Mouse (Mus musculus) E14TG2a.4 (cell line): ENCODE data around the gene Marf1.

Experiments used
- H3K27me3 ChIP-seq: 2 replicates; pipeline ENCODE4 v1.6.1; 2014; ENCODE audit warnings: low read length, control low read depth; ENCODE audit not compliant: insufficient read depth
- H3K36me3 ChIP-seq: 2 replicates; pipeline ENCODE4 v1.6.1; 2014; ENCODE audit warnings: low read length, control low read depth; ENCODE audit not compliant: insufficient read depth
- H3K4me1 ChIP-seq: replicated peaks from 2 replicates; pipeline ENCODE4 v1.6.1; 2014; ENCODE audit warnings: low read depth, low read length, control low read depth
- H3K4me3 ChIP-seq: replicated peaks from 2 replicates; pipeline ENCODE4 v1.5.1; 2014; ENCODE audit warnings: mild to moderate bottlenecking, low read length
- H3K9me3 ChIP-seq: 2 replicates; pipeline ENCODE4 v1.6.1; 2014; ENCODE audit warnings: low read length, control low read depth
- CTCF ChIP-seq: conservative IDR thresholded peaks from 2 replicates; pipeline ENCODE4 v1.5.1; 2014; ENCODE audit warnings: low read length
- NANOG ChIP-seq: IDR thresholded peaks from 2 replicates; pipeline ENCODE4 v1.6.1; 2014; ENCODE audit warnings: borderline replicate concordance, low read length, mixed read lengths
- POU5F1 ChIP-seq: IDR thresholded peaks from 2 replicates; pipeline ENCODE4 v1.6.1; 2014; ENCODE audit warnings: low read length, borderline replicate concordance

Gene Marf1

GRCm38 (mm10) chr16:14162988-14163416 is at the start of gene Marf1, which contains the start of gene Nde1:
TSS of gene Marf1 (minus strand) at chr16:14163351.
TSS of gene Nde1 (plus strand) at chr16:14163275.
- TF ChIP-seq POU5F1 (no peak), CTCF (no peak), NANOG (no peak)
- Histone ChIP-seq H3K9me3 (no peaks in the 10 kb centered on the region), H3K4me3 (peak within 1 kb of the TSS; percentile 89), H3K36me3 (peaks cover 24% of the 10 kb centered on the region), H3K27me3 (no peaks in the 10 kb centered on the region), H3K4me1 (peaks cover 65% of the 10 kb centered on the region)

GRCm38 (mm10) chr16:14198798-14199197 is 35.6 kb upstream of the Marf1 start:
- H3K4me3 ChIP-seq = no peak overlapping the region
- TF ChIP-seq POU5F1 (no peak), CTCF (0 out of 2 replicates have a peak, but pooled peaks have one; percentile 10), NANOG (no peak)

GRCm38 (mm10) chr16:14195427-14195826 is 32.3 kb upstream of the Marf1 start:
- no peak overlapping the region for H3K4me3 ChIP-seq

More at GRCm38 (mm10) chr16:14198798-14199197, 35.6 kb upstream of the Marf1 start:
- Histone ChIP-seq H3K4me1 (peaks cover 21% of the 10 kb centered on the region), H3K36me3 (no peaks in the 10 kb centered on the region), H3K27me3 (peaks cover 8% of the 10 kb centered on the region), H3K9me3 (no peaks in the 10 kb centered on the region)

DNA sequence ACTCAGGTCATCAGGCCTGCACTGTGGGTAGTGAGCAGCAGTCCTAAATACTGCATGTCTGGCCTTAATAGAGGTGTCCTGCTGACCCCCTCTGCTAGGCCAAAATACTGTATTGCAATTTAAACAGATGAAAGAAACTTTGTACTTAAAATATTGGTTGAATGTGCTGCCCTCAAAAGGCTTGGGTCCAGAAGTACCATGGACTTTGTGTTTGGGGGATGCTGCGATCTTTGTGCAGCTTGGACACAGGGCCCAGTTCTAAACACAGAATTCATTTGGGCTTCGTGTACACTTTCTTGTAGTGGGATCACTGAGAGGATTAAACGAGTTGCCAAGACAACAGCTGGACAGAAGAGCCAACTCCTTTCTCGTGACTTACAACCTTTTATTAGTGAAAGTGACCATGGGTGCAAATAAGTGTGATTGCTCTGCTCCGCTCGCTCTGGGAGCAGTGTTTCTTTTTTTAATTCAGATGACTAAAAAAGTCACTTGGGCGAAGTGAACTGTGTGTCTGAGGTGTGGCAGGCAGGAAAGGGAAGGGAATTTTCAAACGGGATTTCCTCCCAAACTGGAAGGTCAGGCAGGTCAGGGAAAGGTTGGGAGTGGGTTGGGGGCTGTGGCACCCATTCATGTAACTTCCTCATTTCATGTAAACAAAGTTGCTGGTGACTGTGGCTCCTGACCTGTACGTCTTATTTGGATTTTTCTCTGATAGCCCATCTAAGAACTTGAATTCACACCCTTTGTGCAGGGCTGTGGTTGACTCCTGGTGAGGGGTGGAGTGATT is 31.2 kb upstream of the Marf1 start:
- no peak for TF ChIP-seq CTCF
- TF ChIP-seq NANOG = no peak
- TF ChIP-seq POU5F1 = no peak
- peaks cover 40% of the 10 kb centered on the region for H3K36me3 ChIP-seq

More at GRCm38 (mm10) chr16:14195427-14195826, 32.3 kb upstream of the Marf1 start:
- Histone ChIP-seq H3K9me3 (no peaks in the 10 kb centered on the region), H3K36me3 (peaks cover 30% of the 10 kb centered on the region), H3K27me3 (no peaks in the 10 kb centered on the region), H3K4me1 (peaks cover 33% of the 10 kb centered on the region)
- peak; percentile 85 for TF ChIP-seq CTCF
- no peak for TF ChIP-seq POU5F1

DNA sequence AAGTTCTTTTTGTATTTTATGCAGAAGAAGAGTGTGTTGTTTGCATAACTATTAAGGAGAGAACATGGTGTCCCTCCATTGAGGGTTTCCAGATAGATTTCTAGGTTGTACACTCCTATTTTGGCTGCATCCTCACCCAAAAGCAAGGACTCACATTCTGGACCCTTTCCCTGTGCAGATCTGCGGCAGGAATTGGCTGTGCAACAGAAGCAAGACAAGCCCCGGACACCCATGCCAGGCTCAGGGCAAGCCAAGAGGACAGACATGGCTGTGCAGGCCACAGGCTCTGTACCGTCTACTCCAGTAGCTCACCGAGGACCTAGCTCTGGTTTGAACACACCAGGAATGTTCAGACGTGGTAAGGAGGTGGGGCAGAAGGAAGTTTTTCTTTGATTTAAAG is 22.4 kb upstream of the Marf1 start:
- Histone ChIP-seq H3K9me3 (no peaks in the 10 kb centered on the region), H3K27me3 (no peaks in the 10 kb centered on the region), H3K4me3 (no peak overlapping the region), H3K36me3 (peaks cover 99% of the 10 kb centered on the region), H3K4me1 (no peaks in the 10 kb centered on the region)
- TF ChIP-seq POU5F1 (no peak), CTCF (no peak), NANOG (no peak)

More for the DNA sequence above, 31.2 kb upstream of the Marf1 start:
- Histone ChIP-seq H3K27me3 (no peaks in the 10 kb centered on the region), H3K4me1 (peaks cover 32% of the 10 kb centered on the region), H3K9me3 (no peaks in the 10 kb centered on the region), H3K4me3 (no peak overlapping the region)

DNA sequence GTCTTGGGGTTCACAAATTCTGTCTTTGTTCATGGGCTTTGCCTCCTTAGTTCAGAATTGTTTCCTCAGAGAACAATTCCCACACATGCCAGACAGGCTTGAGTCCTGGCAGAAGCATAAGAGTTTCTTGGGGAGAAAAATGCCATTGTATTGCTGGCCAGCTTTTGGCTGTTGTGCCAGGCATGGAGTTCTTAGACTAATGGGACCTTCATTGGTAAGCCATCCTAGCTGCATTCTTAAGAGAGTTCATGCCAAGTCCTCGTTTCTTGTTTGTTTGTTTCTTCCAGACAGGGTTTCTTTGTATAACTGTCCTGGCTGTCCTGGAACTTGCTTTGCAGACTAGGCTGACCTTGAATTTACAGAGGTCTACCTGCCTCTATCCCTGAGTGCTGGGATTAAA is 20.7 kb upstream of the Marf1 start:
- Histone ChIP-seq H3K4me1 (peaks cover 2% of the 10 kb centered on the region; the same call in 1 of the 2 replicates), H3K9me3 (no peaks in the 10 kb centered on the region), H3K27me3 (no peaks in the 10 kb centered on the region), H3K4me3 (no peak overlapping the region), H3K36me3 (peaks cover 99% of the 10 kb centered on the region)
- TF ChIP-seq POU5F1 (no peak), CTCF (no peak), NANOG (no peak)

DNA sequence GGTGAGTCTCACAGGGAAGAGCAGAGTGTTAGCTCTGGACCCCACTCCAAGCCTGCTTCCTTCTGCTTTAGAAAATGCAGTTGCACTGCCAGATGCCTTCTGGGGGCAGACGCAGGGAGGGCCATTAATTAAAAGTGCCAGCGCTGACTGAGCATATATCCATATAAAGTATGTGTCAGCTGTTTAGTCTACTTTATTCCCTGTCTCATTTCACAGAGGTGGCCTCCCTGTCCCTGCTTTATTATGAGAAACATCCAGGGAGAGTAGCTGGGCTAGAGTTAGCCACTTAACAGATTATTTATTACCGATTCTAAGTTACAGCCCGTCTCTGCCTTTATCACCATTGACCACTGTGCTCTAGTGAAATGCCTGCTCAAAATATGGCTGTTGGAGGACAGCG is 19.2 kb upstream of the Marf1 start:
- Histone ChIP-seq H3K27me3 (no peaks in the 10 kb centered on the region), H3K4me3 (no peak overlapping the region), H3K4me1 (peaks cover 14% of the 10 kb centered on the region)

GRCm38 (mm10) chr16:14180163-14180733 is 17.1 kb upstream of the Marf1 start:
- H3K4me3 ChIP-seq = no peak overlapping the region
- no peaks in the 10 kb centered on the region for H3K27me3 ChIP-seq
- peaks cover 97% of the 10 kb centered on the region for H3K36me3 ChIP-seq
- H3K4me1 ChIP-seq = peaks cover 30% of the 10 kb centered on the region
- TF ChIP-seq NANOG (no peak), CTCF (no peak), POU5F1 (no peak)
- no peaks in the 10 kb centered on the region for H3K9me3 ChIP-seq

More for the DNA sequence above, 19.2 kb upstream of the Marf1 start:
- no peaks in the 10 kb centered on the region for H3K9me3 ChIP-seq
- TF ChIP-seq POU5F1 = no peak
- H3K36me3 ChIP-seq = peaks cover 97% of the 10 kb centered on the region
